Mouse (Mus musculus): ENCODE data around the gene Slc24a1. TPM values are rescaled to one million over a fixed set of nuclear protein-coding genes. Genes with fewer than 3 reads are reported as not detected.

Slc24a1 gene
- polyA plus RNA-seq, 1 experiment from 2014 or later: 0.08 TPM

DNA sequence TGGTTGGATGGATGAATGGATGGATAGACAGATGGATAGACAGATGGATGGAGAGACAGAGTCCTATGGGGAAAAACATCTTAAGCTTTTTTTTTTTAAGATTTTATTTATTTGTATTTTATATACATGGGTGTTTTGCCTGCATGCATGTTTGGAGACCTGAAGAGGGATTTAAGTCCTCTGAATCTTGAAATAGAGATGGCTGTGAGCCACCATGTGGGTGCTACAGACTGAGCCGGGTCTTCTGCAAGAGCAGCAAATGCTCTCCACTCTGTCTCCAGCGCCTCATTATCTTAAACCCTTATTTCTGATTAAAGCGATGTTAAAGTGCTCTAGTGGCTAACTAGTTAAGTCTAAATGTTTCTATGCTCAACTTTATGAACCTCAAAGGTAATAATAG, 44.0 kb downstream of the Slc24a1 start:
- Histone ChIP-seq H3K4me1 (replicated peaks; ENCODE audit: control insufficient read depth, insufficient read depth, low read length) (no peaks in the 10 kb centered on the region), H3K9me3 (ENCODE audit: control insufficient read depth, low read length) (no peaks in the 10 kb centered on the region), H3K9ac (ENCODE audit: low read length) (no peak overlapping the region), H3K4me3 (ENCODE audit: low read depth, low read length) (no peak overlapping the region), H3K27ac (ENCODE audit: low read depth) (no peak overlapping the region), H3K4me2 (ENCODE audit: low read length) (no peak overlapping the region), H3K27me3 (replicated peaks; ENCODE audit: control insufficient read depth, insufficient read depth, low read length) (no peaks in the 10 kb centered on the region), H3K36me3 (ENCODE audit: control insufficient read depth, insufficient read depth, low read length) (peaks cover 15% of the 10 kb centered on the region; the same call in 1 of the 2 replicates)
- ATAC-seq (replicated peaks; ENCODE audit: low FRiP score, low TSS enrichment, low read depth): no peak
- WGBS: 93% methylated on average over 3 of the region's 3 CpGs
- DNase-seq (ENCODE audit: low spot score): no peak

DNA sequence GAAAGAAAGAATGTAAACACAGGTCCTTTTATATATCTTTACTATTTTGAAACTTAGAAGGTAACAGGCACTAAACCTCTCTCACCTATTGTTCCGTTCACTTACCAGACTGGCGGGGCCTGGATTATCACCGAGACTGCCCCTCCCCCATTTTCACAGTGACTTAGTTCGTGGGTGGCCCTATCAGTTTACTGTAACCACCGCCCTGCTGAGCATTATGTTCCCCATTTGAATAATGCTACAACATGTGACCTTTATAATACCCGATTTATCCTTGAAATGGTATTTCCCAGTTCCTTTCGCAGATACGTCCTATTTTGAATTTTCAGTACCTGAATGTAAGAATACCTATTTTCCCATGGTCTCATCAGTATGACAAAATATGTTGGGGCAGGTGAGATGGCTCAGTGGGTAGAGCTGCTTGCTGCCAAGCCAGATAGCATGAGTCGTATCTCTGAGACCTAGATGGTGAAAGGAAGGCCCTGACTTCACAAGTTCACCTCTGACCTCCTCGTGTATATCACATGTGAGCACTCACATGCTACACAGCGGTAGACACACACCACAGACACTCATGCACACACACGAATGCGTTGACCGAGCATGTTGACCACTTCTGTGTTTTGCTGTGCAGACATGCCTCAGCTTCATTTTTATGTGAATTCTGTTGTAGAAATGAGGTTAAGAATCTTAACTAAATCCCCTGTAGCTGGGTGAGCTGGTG, 46.3 kb downstream of the Slc24a1 start:
- H3K9me3 ChIP-seq (ENCODE audit: control insufficient read depth, low read length): no peaks in the 10 kb centered on the region

DNA sequence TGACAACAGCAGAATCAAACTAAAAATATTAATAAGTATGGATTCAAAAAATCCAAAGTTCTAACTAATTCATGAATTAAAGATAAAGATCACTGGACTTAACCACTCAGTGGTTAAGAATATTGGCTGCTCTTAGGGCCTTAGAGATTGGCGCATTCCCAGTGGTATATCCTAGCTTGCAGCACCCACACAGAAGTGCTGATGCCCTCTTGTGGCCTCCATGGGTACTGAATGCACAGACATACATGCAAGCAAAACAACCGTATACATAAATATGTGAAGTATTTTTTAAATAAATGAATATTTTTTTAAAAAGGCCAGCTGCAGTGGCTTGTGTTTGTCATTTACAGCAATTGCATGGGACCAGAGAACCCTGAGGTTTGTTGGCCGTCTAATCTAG, 48.0 kb downstream of the Slc24a1 start:
- H3K4me1 ChIP-seq (replicated peaks; ENCODE audit: control insufficient read depth, insufficient read depth, low read length): no peaks in the 10 kb centered on the region
- 59% methylated on average over 3 of the region's 3 CpGs for WGBS

More for the DNA sequence above, 46.3 kb downstream of the Slc24a1 start:
- 84% methylated on average over 14 of the region's 14 CpGs for WGBS
- no peak overlapping the region for H3K27ac ChIP-seq (ENCODE audit: low read depth)
- H3K4me2 ChIP-seq (ENCODE audit: low read length): no peak overlapping the region
- no peak overlapping the region for H3K4me3 ChIP-seq (ENCODE audit: low read depth, low read length)
- no peak overlapping the region for H3K9ac ChIP-seq (ENCODE audit: low read length)
- H3K4me1 ChIP-seq (replicated peaks; ENCODE audit: control insufficient read depth, insufficient read depth, low read length): no peaks in the 10 kb centered on the region
- peaks cover 9% of the 10 kb centered on the region; the same call in 1 of the 2 replicates for H3K36me3 ChIP-seq (ENCODE audit: control insufficient read depth, insufficient read depth, low read length)
- ATAC-seq (replicated peaks; ENCODE audit: low FRiP score, low TSS enrichment, low read depth): no peak
- no peaks in the 10 kb centered on the region for H3K27me3 ChIP-seq (replicated peaks; ENCODE audit: control insufficient read depth, insufficient read depth, low read length)
- no peak for DNase-seq (ENCODE audit: low spot score)

DNA sequence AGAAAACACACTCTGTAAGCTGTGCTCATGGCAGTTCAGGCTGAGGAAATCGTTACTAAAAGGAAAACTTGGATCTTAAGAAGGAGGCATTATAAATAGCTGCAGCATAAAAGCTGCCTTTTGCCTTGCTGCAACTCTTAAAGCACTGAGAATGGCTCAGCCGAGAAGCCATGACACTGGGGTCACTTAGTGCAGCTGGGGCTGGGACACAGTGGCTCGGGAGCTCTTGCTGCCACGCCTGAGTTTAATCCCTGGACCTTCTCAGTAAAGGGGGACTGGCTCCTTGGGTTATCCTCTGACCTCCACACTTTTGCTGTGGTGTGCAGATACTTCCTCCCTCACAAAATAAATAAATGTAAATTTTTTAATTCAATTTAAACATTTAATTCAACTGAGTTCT, 48.5 kb downstream of the Slc24a1 start:
- H3K9ac ChIP-seq (ENCODE audit: low read length): no peak overlapping the region
- H3K27me3 ChIP-seq (replicated peaks; ENCODE audit: control insufficient read depth, insufficient read depth, low read length): no peaks in the 10 kb centered on the region
- H3K36me3 ChIP-seq (ENCODE audit: control insufficient read depth, insufficient read depth, low read length): 0 out of 2 replicates have a peak, but pooled peaks cover 5% of the 10 kb centered on the region
- no peak for ATAC-seq (replicated peaks; ENCODE audit: low FRiP score, low TSS enrichment, low read depth)
- DNase-seq (ENCODE audit: low spot score): no peak
- H3K4me3 ChIP-seq (ENCODE audit: low read depth, low read length): no peak overlapping the region
- no peaks in the 10 kb centered on the region for H3K4me1 ChIP-seq (replicated peaks; ENCODE audit: control insufficient read depth, insufficient read depth, low read length)
- no peak overlapping the region for H3K4me2 ChIP-seq (ENCODE audit: low read length)
- H3K9me3 ChIP-seq (ENCODE audit: control insufficient read depth, low read length): no peaks in the 10 kb centered on the region
- no peak overlapping the region for H3K27ac ChIP-seq (ENCODE audit: low read depth)
- 44% methylated on average over 4 of the region's 4 CpGs for WGBS

More for the DNA sequence above, 48.0 kb downstream of the Slc24a1 start:
- Histone ChIP-seq H3K9ac (ENCODE audit: low read length) (no peak overlapping the region), H3K27me3 (replicated peaks; ENCODE audit: control insufficient read depth, insufficient read depth, low read length) (no peaks in the 10 kb centered on the region), H3K27ac (ENCODE audit: low read depth) (no peak overlapping the region), H3K4me2 (ENCODE audit: low read length) (no peak overlapping the region), H3K9me3 (ENCODE audit: control insufficient read depth, low read length) (no peaks in the 10 kb centered on the region), H3K36me3 (ENCODE audit: control insufficient read depth, insufficient read depth, low read length) (0 out of 2 replicates have a peak, but pooled peaks cover 5% of the 10 kb centered on the region), H3K4me3 (ENCODE audit: low read depth, low read length) (no peak overlapping the region)
- no peak for ATAC-seq (replicated peaks; ENCODE audit: low FRiP score, low TSS enrichment, low read depth)
- DNase-seq (ENCODE audit: low spot score): peak; percentile 85

DNA sequence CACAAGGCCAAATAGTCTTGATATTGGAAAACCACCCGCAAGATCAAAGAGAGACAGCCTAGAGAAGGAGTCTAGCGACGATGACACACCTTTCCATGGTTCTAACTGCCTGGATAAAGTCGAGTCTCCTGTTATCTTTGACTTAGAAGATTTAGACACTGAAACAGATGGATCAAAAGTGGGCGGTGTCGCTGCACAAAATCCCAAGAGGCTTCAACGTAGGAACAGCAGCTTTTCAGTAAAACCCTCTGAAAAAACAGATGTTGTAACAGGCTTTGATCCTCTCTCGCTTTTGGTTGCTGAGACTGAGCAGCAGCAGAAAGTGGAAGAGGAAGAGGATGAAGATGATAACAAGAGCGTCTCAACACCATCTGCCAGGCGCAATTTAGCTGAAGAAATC, 54.8 kb downstream of the Slc24a1 start:
- Histone ChIP-seq H3K9ac (ENCODE audit: low read length) (no peak overlapping the region), H3K27me3 (replicated peaks; ENCODE audit: control insufficient read depth, insufficient read depth, low read length) (no peaks in the 10 kb centered on the region), H3K9me3 (ENCODE audit: control insufficient read depth, low read length) (no peaks in the 10 kb centered on the region), H3K36me3 (ENCODE audit: control insufficient read depth, insufficient read depth, low read length) (peaks cover 12% of the 10 kb centered on the region; the same call in 1 of the 2 replicates), H3K4me1 (replicated peaks; ENCODE audit: control insufficient read depth, insufficient read depth, low read length) (no peaks in the 10 kb centered on the region), H3K4me2 (ENCODE audit: low read length) (no peak overlapping the region), H3K4me3 (ENCODE audit: low read depth, low read length) (no peak overlapping the region), H3K27ac (ENCODE audit: low read depth) (no peak overlapping the region)
- ATAC-seq (replicated peaks; ENCODE audit: low FRiP score, low TSS enrichment, low read depth) (no peak), DNase-seq (ENCODE audit: low spot score) (no peak)
- 87% methylated on average over 10 of the region's 10 CpGs for WGBS

DNA sequence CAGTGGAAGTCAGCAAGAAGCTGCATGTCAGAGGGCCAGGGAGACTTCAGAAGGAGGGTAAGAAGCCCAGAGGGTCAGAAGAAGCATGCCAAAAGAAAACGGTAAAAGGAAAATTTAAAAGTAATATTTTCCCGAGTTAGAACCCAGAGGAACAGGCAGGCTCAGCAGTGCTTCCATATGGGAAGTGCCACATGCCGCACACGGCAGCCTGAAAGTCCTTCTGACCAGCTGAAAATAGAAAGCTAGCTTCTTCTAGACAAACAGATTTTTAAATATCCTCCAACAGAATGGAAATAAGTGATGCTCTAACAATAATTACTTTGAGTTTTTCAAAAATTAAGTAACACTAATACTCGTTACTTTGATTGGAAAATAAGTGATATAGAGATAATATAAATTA, 65.4 kb downstream of the Slc24a1 start:
- 88% methylated on average over 5 of the region's 5 CpGs for WGBS
- ATAC-seq (replicated peaks; ENCODE audit: low FRiP score, low TSS enrichment, low read depth) (no peak), DNase-seq (ENCODE audit: low spot score) (no peak)
- H3K9me3 ChIP-seq (ENCODE audit: control insufficient read depth, low read length): no peaks in the 10 kb centered on the region
- H3K4me1 ChIP-seq (replicated peaks; ENCODE audit: control insufficient read depth, insufficient read depth, low read length): no peaks in the 10 kb centered on the region
- H3K27me3 ChIP-seq (replicated peaks; ENCODE audit: control insufficient read depth, insufficient read depth, low read length): no peaks in the 10 kb centered on the region
- H3K9ac ChIP-seq (ENCODE audit: low read length): no peak overlapping the region
- H3K4me3 ChIP-seq (ENCODE audit: low read depth, low read length): no peak overlapping the region
- H3K4me2 ChIP-seq (ENCODE audit: low read length): no peak overlapping the region
- H3K27ac ChIP-seq (ENCODE audit: low read depth): no peak overlapping the region
- H3K36me3 ChIP-seq (ENCODE audit: control insufficient read depth, insufficient read depth, low read length): peaks cover 7% of the 10 kb centered on the region; the same call in 1 of the 2 replicates

Small RNA genes lying within 50 kb of the gene (microRNA-seq; reads per million reads assigned to microRNA genes)
- not detected for gene Gm25640

Other genes with a start within 250 kb of the Slc24a1 start
- 376 and 391 TPM in 2 replicates for gene Rab11a, start 213.8 kb downstream of the Slc24a1 start, polyA plus RNA-seq (2014; fragmentation: Nextera tagmentation; extraction: Ambion mirVana)
- gene Dennd4a, start 140.3 kb downstream of the Slc24a1 start, polyA plus RNA-seq (2014; fragmentation: Nextera tagmentation; extraction: Ambion mirVana): 6.4 and 7.8 TPM in 2 replicates
- gene Ints14, start 9.3 kb upstream of the Slc24a1 start, polyA plus RNA-seq (2014; fragmentation: Nextera tagmentation; extraction: Ambion mirVana): 57.4 and 64.9 TPM in 2 replicates
- 66.5 and 80.3 TPM in 2 replicates for gene Hacd3, start 70.1 kb upstream of the Slc24a1 start, polyA plus RNA-seq (2014; fragmentation: Nextera tagmentation; extraction: Ambion mirVana)
- 26.4 and 30.7 TPM in 2 replicates for gene Dpp8, start 80.8 kb upstream of the Slc24a1 start, polyA plus RNA-seq (2014; fragmentation: Nextera tagmentation; extraction: Ambion mirVana)
- gene Igdcc4, start 149.9 kb upstream of the Slc24a1 start, polyA plus RNA-seq (2014; fragmentation: Nextera tagmentation; extraction: Ambion mirVana): 39.6 and 42.2 TPM in 2 replicates
- 2.7 and 2.9 TPM in 2 replicates for gene Igdcc3, start 189.6 kb upstream of the Slc24a1 start, polyA plus RNA-seq (2014; fragmentation: Nextera tagmentation; extraction: Ambion mirVana)
- gene Parp16, start 243.7 kb upstream of the Slc24a1 start, polyA plus RNA-seq (2014; fragmentation: Nextera tagmentation; extraction: Ambion mirVana): 8.1 and 9.1 TPM in 2 replicates

Measured in intestine, embryonic 14.5 days (tissue).